Mouse (Mus musculus) embryonic facial prominence, embryonic 15.5 days (tissue): Measurements from ENCODE around the gene Ndrg2. TPM values are rescaled to one million over a fixed set of nuclear protein-coding genes. Genes with fewer than 3 reads are reported as not detected.
"Not testable (repeated sequence)": the region's sequence is repeated elsewhere in the genome, so short reads cannot be mapped to it uniquely, and the experiment has no call there.

Experiments used
- ATAC-seq: fragments of 200-750 bp; cut with Nextera tagmentation; 2 replicates; pipeline ENCODE4 v1.8.0; 2017; ENCODE audit warnings: low read depth, moderate TSS enrichment; ENCODE audit not compliant: insufficient number of reproducible peaks, low FRiP score, low TSS enrichment
- H3K27ac ChIP-seq: fragments of 300-500 bp; sonication (generic); replicated peaks from 2 replicates; pipeline ENCODE4 v1.5.1; 2015; ENCODE audit warnings: mild to moderate bottlenecking, inconsistent platforms
- H3K27me3 ChIP-seq: fragments of 300-500 bp; sonication (generic); 2 replicates; pipeline ENCODE4 v1.6.1; 2015; ENCODE audit warnings: inconsistent platforms
- H3K36me3 ChIP-seq: fragments of 300-500 bp; sonication (generic); 2 replicates; pipeline ENCODE4 v1.6.1; 2015; ENCODE audit warnings: mild to moderate bottlenecking, inconsistent platforms
- H3K4me1 ChIP-seq: fragments of 300-500 bp; sonication (generic); 2 replicates; pipeline ENCODE4 v1.6.1; 2015; ENCODE audit warnings: inconsistent platforms
- H3K4me2 ChIP-seq: fragments of 300-500 bp; sonication (generic); replicated peaks from 2 replicates; pipeline ENCODE4 v1.6.1; 2015; ENCODE audit warnings: mild to moderate bottlenecking, inconsistent platforms
- H3K4me3 ChIP-seq: fragments of 300-500 bp; sonication (generic); replicated peaks from 2 replicates; pipeline ENCODE4 v1.5.1; 2015; ENCODE audit warnings: mild to moderate bottlenecking, inconsistent platforms
- H3K9ac ChIP-seq: fragments of 300-500 bp; sonication (generic); 2 replicates; pipeline ENCODE4 v1.6.1; 2015; ENCODE audit warnings: inconsistent platforms
- H3K9me3 ChIP-seq: fragments of 300-500 bp; sonication (generic); replicated peaks from 2 replicates; pipeline ENCODE4 v1.6.1; 2016; ENCODE audit warnings: inconsistent platforms
- WGBS: fragments of 180-500 bp; shearing (Covaris S2); methylation state at CpG from one replicate; pipeline ENCODE4 v1.1.7; 2015; 5-methylcytosine and 5-hydroxymethylcytosine counted together
- polyA plus RNA-seq: library from polyadenylated mRNA; unstranded; fragments of >200 nt; fragmentation: Nextera tagmentation; extraction: Ambion mirVana; gene quantifications from 2 replicates; pipeline ENCODE4 v1.2.1, GENCODE M21; 2015

Gene Ndrg2
- polyA plus RNA-seq, 1 experiment from 2014 or later: 98.2 TPM

DNA sequence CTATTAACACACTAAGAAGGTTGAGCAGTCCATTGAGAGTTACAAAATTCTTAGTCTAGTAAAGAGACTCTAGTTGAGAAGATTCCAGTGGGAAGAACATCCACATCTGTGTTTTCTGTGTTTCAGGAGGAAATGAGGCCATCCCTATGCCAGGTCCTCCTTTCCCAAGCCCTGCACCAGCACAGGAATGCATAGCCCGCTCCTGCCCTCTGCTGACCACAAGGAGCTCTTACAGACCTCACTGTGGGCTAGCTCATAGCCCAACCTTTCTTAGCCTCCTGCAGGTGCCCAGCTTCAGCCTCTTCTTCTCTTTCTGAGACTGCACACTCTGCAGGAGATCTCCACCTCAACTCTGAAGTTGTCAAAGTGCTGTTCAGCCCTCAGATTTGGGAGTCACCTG lies 50.4 kb downstream of the Ndrg2 start:
- not testable (repeated sequence) for H3K9ac ChIP-seq, H3K27ac ChIP-seq, H3K4me1 ChIP-seq, H3K9me3 ChIP-seq, H3K27me3 ChIP-seq, H3K4me2 ChIP-seq, H3K4me3 ChIP-seq, ATAC-seq, H3K36me3 ChIP-seq
- 4% methylated on average over 1 of the region's 1 CpGs for WGBS

DNA sequence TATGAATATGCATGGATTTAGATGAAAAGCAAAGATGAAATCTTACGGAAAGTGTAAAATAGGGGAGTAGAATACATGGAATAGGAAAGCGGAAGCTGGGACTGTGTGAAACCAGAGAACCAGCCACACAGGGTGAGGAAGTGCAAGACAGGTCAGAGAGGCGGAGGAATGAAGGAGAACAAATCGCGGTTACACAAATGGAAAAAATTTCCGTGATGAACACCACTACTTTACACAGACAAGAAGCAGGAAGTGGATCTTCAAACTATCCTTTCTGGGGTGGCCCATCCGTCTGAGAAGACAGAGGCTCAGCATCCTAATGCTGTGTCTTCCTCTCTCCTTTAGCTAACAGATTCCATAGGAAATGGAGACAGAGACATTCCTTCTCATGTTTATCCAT lies 58.7 kb downstream of the Ndrg2 start:
- H3K9me3 ChIP-seq, ATAC-seq, H3K9ac ChIP-seq, H3K27me3 ChIP-seq, H3K4me1 ChIP-seq, H3K4me2 ChIP-seq, H3K27ac ChIP-seq, H3K36me3 ChIP-seq, H3K4me3 ChIP-seq: not testable (repeated sequence)
- WGBS: 71% methylated on average over 7 of the region's 7 CpGs

Other genes with a start within 250 kb of the Ndrg2 start
- not detected in 2 replicates for gene Gm17079, start 218.7 kb downstream of the Ndrg2 start, polyA plus RNA-seq
- not detected in 2 replicates for gene Gm5800, start 197.0 kb downstream of the Ndrg2 start, polyA plus RNA-seq
- not detected in 2 replicates for gene Ang4, start 140.6 kb downstream of the Ndrg2 start, polyA plus RNA-seq
- not detected in 2 replicates for gene AY358078, start 114.1 kb downstream of the Ndrg2 start, polyA plus RNA-seq
- not detected in 2 replicates for gene Ear6, start 60.5 kb downstream of the Ndrg2 start, polyA plus RNA-seq
- gene Mettl17, start 29.3 kb downstream of the Ndrg2 start, polyA plus RNA-seq: 44.1 and 50.7 TPM in 2 replicates
- 5.5 and 8.1 TPM in 2 replicates for gene Slc39a2, start 21.3 kb downstream of the Ndrg2 start, polyA plus RNA-seq
- gene Tppp2, start 4.3 kb upstream of the Ndrg2 start, polyA plus RNA-seq: not detected in 2 replicates
- gene Rnase13, start 8.6 kb upstream of the Ndrg2 start, polyA plus RNA-seq: not detected in 2 replicates
- gene Arhgef40, start 70.6 kb upstream of the Ndrg2 start, polyA plus RNA-seq: 144 and 150 TPM in 2 replicates
- gene Tmem253, start 101.5 kb upstream of the Ndrg2 start, polyA plus RNA-seq: 0.53 and 0.60 TPM in 2 replicates
- 33.7 and 33.8 TPM in 2 replicates for gene Zfp219, start 106.6 kb upstream of the Ndrg2 start, polyA plus RNA-seq
- gene Olfr221, start 128.3 kb upstream of the Ndrg2 start, polyA plus RNA-seq: 0.19 TPM in 1 of 2 replicates, not detected in the other
- 549 and 552 TPM in 2 replicates for gene Hnrnpc, start 189.9 kb upstream of the Ndrg2 start, polyA plus RNA-seq
- 57.0 and 59.8 TPM in 2 replicates for gene Rpgrip1, start 196.5 kb upstream of the Ndrg2 start, polyA plus RNA-seq